Mouse (Mus musculus) kidney, adult 2 months (tissue): ENCODE measurements at regions not wholly inside any gene's neighbourhood (a gene's known extent, or its start where the extent isn't known, plus 50 kb on each side); places are given as distances from the start of the nearest gene placed in this dataset.
"Not testable (repeated sequence)": the region's sequence is repeated elsewhere in the genome, so short reads cannot be mapped to it uniquely, and the experiment has no call there.

Experiments
- CTCF ChIP-seq: fragments of 200-500 bp; conservative IDR thresholded peaks from 2 replicates; pipeline ENCODE4 v1.5.1; 2011; ENCODE audit warnings: low read depth, mild to moderate bottlenecking, control low read depth, low read length, moderate library complexity, mixed read lengths; ENCODE audit not compliant: insufficient read depth, insufficient read length
- POLR2A ChIP-seq: fragments of 200-500 bp; IDR thresholded peaks from one replicate; pipeline ENCODE4 v1.6.1; 2011; ENCODE audit warnings: low read depth, low read length, control low read depth

DNA sequence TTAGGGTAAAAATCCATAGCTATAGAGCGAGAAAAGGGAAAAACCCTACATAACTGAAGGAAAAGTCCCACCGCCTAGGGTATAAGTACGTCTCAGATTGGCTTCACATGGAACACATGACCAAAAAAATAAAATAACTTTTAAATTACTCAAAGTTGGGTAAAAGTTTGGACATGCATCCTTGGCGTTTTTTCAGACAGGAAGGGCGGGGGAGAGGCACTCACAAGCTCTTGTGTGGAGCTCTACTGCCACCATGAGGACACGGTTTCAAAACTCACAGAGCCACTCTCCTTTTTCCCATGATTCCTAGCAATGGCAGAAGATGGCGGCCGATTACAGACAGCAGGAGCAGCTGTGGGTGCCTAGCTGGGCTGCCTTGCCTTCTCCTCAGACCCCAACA lies 188.6 kb upstream of the Olfr1324 start:
- TF ChIP-seq POLR2A, CTCF: not testable (repeated sequence)
